Mouse (Mus musculus): ENCODE data around the gene Lrfn5. TPM values are rescaled to one million over a fixed set of nuclear protein-coding genes. Genes with fewer than 3 reads are reported as not detected.

The Lrfn5 gene
- total RNA-seq (2021) = 100 to 1,000 TPM in 1 of 2 experiments, 10 to 100 TPM in 1; 94.5 to 108 TPM
- long read RNA-seq, experiment 1, transcript Lrfn5-202 (6 exons, 3,615 nt) = major isoform, 9 of 24 reads
- long read RNA-seq, experiment 1, partial matches to known transcripts = 8 of 24 reads
- long read RNA-seq, experiment 1, other reads (novel, unspliced or antisense) = 6 of 24 reads
- long read RNA-seq, experiment 2, full-length matches to known transcripts = 17 of 25 reads
- long read RNA-seq, experiment 2, partial matches to known transcripts = 3 of 25 reads
- long read RNA-seq, experiment 2, other reads (novel, unspliced or antisense) = 5 of 25 reads

GRCm38 (mm10) chr12:61522829-61523370 lies at the start of gene Lrfn5:
Lrfn5 (plus strand) TSS chr12:61523150.
- peak; percentile 75 to 76 for DNase-seq (ENCODE audit: low spot score in 2 of 2)

GRCm38 (mm10) chr12:61521501-61522147 lies 1.3 kb upstream of the Lrfn5 start:
- DNase-seq (ENCODE audit: low spot score in 2 of 2) = peak; percentile 12 to 25

- DNase-seq (ENCODE audit: low spot score in 2 of 2) = peak; percentile 25 to 27
Measured at GRCm38 (mm10) chr12:61522148-61522828, 662 bp upstream of the Lrfn5 start.

GRCm38 (mm10) chr12:61523631-61524182 lies 757 bp downstream of the Lrfn5 start:
- DNase-seq (ENCODE audit: low spot score in 2 of 2) = peak in 1 of 2 experiments; percentile 47

GRCm38 (mm10) chr12:61524183-61524651 lies 1.3 kb downstream of the Lrfn5 start:
- peak; percentile 41 to 42 for DNase-seq (ENCODE audit: low spot score in 2 of 2)

GRCm38 (mm10) chr12:61526199-61526598 lies 3.2 kb downstream of the Lrfn5 start:
- DNase-seq (ENCODE audit: low spot score in 2 of 2) = peak; percentile 77 to 83

GRCm38 (mm10) chr12:61579949-61580348 lies 57.0 kb downstream of the Lrfn5 start:
- DNase-seq (ENCODE audit: low spot score in 2 of 2) = no peak

GRCm38 (mm10) chr12:61600305-61600704 lies 77.4 kb downstream of the Lrfn5 start:
- no peak for DNase-seq (ENCODE audit: low spot score in 2 of 2)

- no peak for DNase-seq (ENCODE audit: low spot score in 2 of 2)
Measured at GRCm38 (mm10) chr12:61607871-61608270, 84.9 kb downstream of the Lrfn5 start.

- no peak for DNase-seq (ENCODE audit: low spot score in 2 of 2)
Measured at GRCm38 (mm10) chr12:61610081-61610480, 87.1 kb downstream of the Lrfn5 start.

GRCm38 (mm10) chr12:61624532-61624931 lies 101.6 kb downstream of the Lrfn5 start:
- DNase-seq (ENCODE audit: low spot score in 2 of 2) = no peak

GRCm38 (mm10) chr12:61654380-61654779 lies 131.4 kb downstream of the Lrfn5 start:
- DNase-seq (ENCODE audit: low spot score in 2 of 2) = no peak

- DNase-seq (ENCODE audit: low spot score in 2 of 2) = no peak
Measured at GRCm38 (mm10) chr12:61723158-61723557, 200.2 kb downstream of the Lrfn5 start.

GRCm38 (mm10) chr12:61807073-61807605 lies 284.2 kb downstream of the Lrfn5 start:
- no peak for DNase-seq (ENCODE audit: low spot score in 2 of 2)

- no peak for DNase-seq (ENCODE audit: low spot score in 2 of 2)
Measured at GRCm38 (mm10) chr12:61823601-61824000, 300.7 kb downstream of the Lrfn5 start.

GRCm38 (mm10) chr12:61826311-61826710 lies 303.4 kb downstream of the Lrfn5 start:
- no peak for DNase-seq (ENCODE audit: low spot score in 2 of 2)

GRCm38 (mm10) chr12:61842599-61843291 lies 319.8 kb downstream of the Lrfn5 start:
- DNase-seq (ENCODE audit: low spot score in 2 of 2) = peak in 1 of 2 experiments; percentile 66

GRCm38 (mm10) chr12:61854183-61854582 lies 331.2 kb downstream of the Lrfn5 start:
- no peak for DNase-seq (ENCODE audit: low spot score in 2 of 2)
